Mouse (Mus musculus) right cerebral cortex, adult 2 months (tissue): ENCODE measurements at regions not wholly inside any gene's neighbourhood (a gene's known extent, or its start where the extent isn't known, plus 50 kb on each side); places are given as distances from the start of the nearest gene placed in this dataset.

ENCODE experiments used
- DNase-seq, 2 experiments: peaks; one replicate each; pipeline ENCODE4 v3.0.0; 2021 to 2022; ENCODE audit warnings: low spot score in 2 of 2

- no peak for DNase-seq
Measured at GRCm38 (mm10) chr19:53442756-53443654, 52.6 kb upstream of the Smndc1 start.

GRCm38 (mm10) chr19:53442132-53442610, 51.8 kb upstream of the Smndc1 start:
- DNase-seq = no peak

- no peak for DNase-seq
Measured at GRCm38 (mm10) chr19:53441449-53442131, 51.2 kb upstream of the Smndc1 start.

GRCm38 (mm10) chr19:53440327-53441055, 50.1 kb upstream of the Smndc1 start:
- no peak for DNase-seq
